Mouse (Mus musculus): Measurements from ENCODE around the gene Ficd. TPM values are rescaled to one million over a fixed set of nuclear protein-coding genes. Genes with fewer than 3 reads are reported as not detected.

Ficd gene
- polyA plus RNA-seq, 1 experiment from 2014 or later, result 2.0 TPM

DNA sequence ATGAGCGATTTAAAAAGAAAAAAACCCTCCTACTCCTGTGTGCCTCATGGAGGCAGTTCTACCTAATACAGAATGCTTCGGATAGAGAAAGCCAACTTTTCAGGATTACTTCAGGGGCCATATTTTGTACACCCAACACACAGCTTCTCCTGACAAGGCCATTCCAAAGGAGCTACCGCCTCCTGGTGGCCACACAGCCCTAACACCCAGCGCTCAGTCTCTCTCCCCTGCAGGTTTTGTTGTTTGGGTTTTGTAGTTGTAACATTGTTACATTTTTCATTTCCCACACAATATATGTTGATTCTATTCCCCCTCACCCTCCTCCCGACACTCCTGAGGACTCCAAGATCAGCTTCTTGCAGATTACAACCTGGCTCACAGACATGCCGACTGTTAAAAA lies 3.4 kb upstream of the Ficd start:
- H3K9me3 ChIP-seq (replicated peaks; ENCODE audit: control insufficient read depth, low read length), result no peaks in the 10 kb centered on the region
- H3K4me2 ChIP-seq (ENCODE audit: low read depth, low read length), result no peak overlapping the region
- H3K36me3 ChIP-seq (replicated peaks; ENCODE audit: control insufficient read depth, insufficient read depth, low read depth, low read length), result no peaks in the 10 kb centered on the region
- peak; percentile 71 for DNase-seq (ENCODE audit: low spot score)
- no peak overlapping the region for H3K9ac ChIP-seq (replicated peaks; ENCODE audit: low read length)
- no peak for ATAC-seq (replicated peaks; ENCODE audit: insufficient number of reproducible peaks, low FRiP score, low TSS enrichment, low read depth)
- 23% methylated on average over 6 of the region's 6 CpGs for WGBS
- no peak overlapping the region for H3K4me3 ChIP-seq (ENCODE audit: low read depth, low read length)
- H3K27me3 ChIP-seq (ENCODE audit: control insufficient read depth, insufficient read depth, low read length), result no peaks in the 10 kb centered on the region
- no peak overlapping the region for H3K27ac ChIP-seq (replicated peaks; ENCODE audit: low read depth, low read length)
- H3K4me1 ChIP-seq (ENCODE audit: control insufficient read depth, insufficient read depth, low read length), result peaks cover 2% of the 10 kb centered on the region; the same call in 1 of the 2 replicates

DNA sequence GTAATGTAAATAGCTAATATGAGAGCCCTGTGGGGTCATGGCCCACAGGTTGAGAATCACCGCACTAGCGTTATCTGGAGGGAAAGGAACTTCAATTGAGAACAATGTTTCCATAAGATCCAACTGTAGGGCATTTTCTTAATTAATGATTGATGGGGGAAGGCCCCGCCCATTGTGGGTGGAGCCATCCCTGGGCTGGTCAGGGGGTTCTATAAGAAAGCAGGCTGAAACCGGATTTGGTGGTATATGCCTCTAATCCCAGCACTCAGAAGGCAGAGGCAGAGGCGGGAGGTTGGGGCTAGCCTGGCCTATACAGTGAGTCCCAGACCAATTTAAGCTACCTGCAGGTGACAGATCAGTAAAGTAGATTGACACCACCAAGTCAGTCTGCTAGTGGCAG lies 1.2 kb upstream of the Ficd start:
- Histone ChIP-seq H3K36me3 (replicated peaks; ENCODE audit: control insufficient read depth, insufficient read depth, low read depth, low read length) (peaks cover 3% of the 10 kb centered on the region; the same call in 1 of the 2 replicates), H3K27ac (replicated peaks; ENCODE audit: low read depth, low read length) (no peak overlapping the region), H3K4me2 (ENCODE audit: low read depth, low read length) (no peak overlapping the region), H3K9me3 (replicated peaks; ENCODE audit: control insufficient read depth, low read length) (no peaks in the 10 kb centered on the region), H3K9ac (replicated peaks; ENCODE audit: low read length) (no peak overlapping the region), H3K4me1 (ENCODE audit: control insufficient read depth, insufficient read depth, low read length) (peaks cover 2% of the 10 kb centered on the region; the same call in 1 of the 2 replicates), H3K27me3 (ENCODE audit: control insufficient read depth, insufficient read depth, low read length) (no peaks in the 10 kb centered on the region), H3K4me3 (ENCODE audit: low read depth, low read length) (no peak overlapping the region)
- DNase-seq (ENCODE audit: low spot score), result no peak
- WGBS, result 66% methylated on average over 5 of the region's 5 CpGs
- no peak for ATAC-seq (replicated peaks; ENCODE audit: insufficient number of reproducible peaks, low FRiP score, low TSS enrichment, low read depth)

DNA sequence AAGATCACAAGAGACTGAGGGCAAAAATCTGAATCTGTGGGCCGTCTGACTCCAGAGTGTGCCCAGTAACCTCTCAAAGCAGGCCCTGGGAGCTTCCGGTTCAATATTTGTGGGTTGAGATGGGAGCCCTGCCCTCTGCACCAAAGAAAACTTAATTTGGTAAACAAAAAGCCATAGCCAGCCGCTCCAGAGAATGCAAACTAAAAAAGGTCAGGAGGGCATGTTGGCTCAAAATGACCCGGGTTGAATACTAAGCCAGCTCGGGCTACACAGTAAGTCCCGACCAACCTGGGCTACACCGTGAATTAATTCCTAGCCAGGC lies 619 bp upstream of the Ficd start:
- no peak for DNase-seq (ENCODE audit: low spot score)
- 31% methylated on average over 7 of the region's 7 CpGs for WGBS

DNA sequence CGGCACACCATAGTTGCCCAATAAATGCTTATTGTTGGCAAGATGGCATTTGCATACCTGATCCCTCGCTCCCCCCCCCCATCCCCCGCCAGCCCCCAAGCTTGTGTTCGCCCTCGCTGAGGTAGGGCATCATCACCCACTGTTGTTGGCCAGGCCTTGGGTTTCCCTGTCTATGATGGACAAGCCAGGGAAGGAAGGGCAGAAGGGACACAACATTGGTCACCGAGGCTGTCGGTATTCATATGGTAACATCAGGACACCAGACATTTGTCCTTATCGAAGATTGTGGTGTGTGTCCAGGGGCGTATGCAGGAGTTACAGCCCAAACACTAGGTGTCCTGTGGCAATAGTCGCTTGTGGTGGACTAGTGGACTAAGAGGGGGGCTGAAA lies 505 bp downstream of the Ficd start:
- H3K4me3 ChIP-seq (ENCODE audit: low read depth, low read length), result peak overlapping the region; percentile 65
- H3K27ac ChIP-seq (replicated peaks; ENCODE audit: low read depth, low read length), result peak overlapping the region; percentile 87
- H3K9ac ChIP-seq (replicated peaks; ENCODE audit: low read length), result peak overlapping the region; percentile 69
- no peak for ATAC-seq (replicated peaks; ENCODE audit: insufficient number of reproducible peaks, low FRiP score, low TSS enrichment, low read depth)
- no peak for DNase-seq (ENCODE audit: low spot score)
- H3K4me1 ChIP-seq (ENCODE audit: control insufficient read depth, insufficient read depth, low read length), result peaks cover 2% of the 10 kb centered on the region; the same call in 1 of the 2 replicates
- 4% methylated on average over 10 of the region's 10 CpGs for WGBS
- H3K36me3 ChIP-seq (replicated peaks; ENCODE audit: control insufficient read depth, insufficient read depth, low read depth, low read length), result peaks cover 3% of the 10 kb centered on the region; the same call in 1 of the 2 replicates
- no peaks in the 10 kb centered on the region for H3K27me3 ChIP-seq (ENCODE audit: control insufficient read depth, insufficient read depth, low read length)
- H3K9me3 ChIP-seq (replicated peaks; ENCODE audit: control insufficient read depth, low read length), result no peaks in the 10 kb centered on the region
- H3K4me2 ChIP-seq (ENCODE audit: low read depth, low read length), result peak overlapping the region; percentile 86

More for the DNA sequence above, 619 bp upstream of the Ficd start:
- Histone ChIP-seq H3K9ac (replicated peaks; ENCODE audit: low read length) (peak overlapping the region; percentile 62), H3K4me3 (ENCODE audit: low read depth, low read length) (peak overlapping the region; percentile 65), H3K9me3 (replicated peaks; ENCODE audit: control insufficient read depth, low read length) (no peaks in the 10 kb centered on the region), H3K36me3 (replicated peaks; ENCODE audit: control insufficient read depth, insufficient read depth, low read depth, low read length) (peaks cover 3% of the 10 kb centered on the region; the same call in 1 of the 2 replicates), H3K27me3 (ENCODE audit: control insufficient read depth, insufficient read depth, low read length) (no peaks in the 10 kb centered on the region), H3K27ac (replicated peaks; ENCODE audit: low read depth, low read length) (peak overlapping the region; percentile 87), H3K4me1 (ENCODE audit: control insufficient read depth, insufficient read depth, low read length) (peaks cover 2% of the 10 kb centered on the region; the same call in 1 of the 2 replicates), H3K4me2 (ENCODE audit: low read depth, low read length) (peak overlapping the region; percentile 57)
- no peak; the same call in 1 of the 2 replicates for ATAC-seq (replicated peaks; ENCODE audit: insufficient number of reproducible peaks, low FRiP score, low TSS enrichment, low read depth)

DNA sequence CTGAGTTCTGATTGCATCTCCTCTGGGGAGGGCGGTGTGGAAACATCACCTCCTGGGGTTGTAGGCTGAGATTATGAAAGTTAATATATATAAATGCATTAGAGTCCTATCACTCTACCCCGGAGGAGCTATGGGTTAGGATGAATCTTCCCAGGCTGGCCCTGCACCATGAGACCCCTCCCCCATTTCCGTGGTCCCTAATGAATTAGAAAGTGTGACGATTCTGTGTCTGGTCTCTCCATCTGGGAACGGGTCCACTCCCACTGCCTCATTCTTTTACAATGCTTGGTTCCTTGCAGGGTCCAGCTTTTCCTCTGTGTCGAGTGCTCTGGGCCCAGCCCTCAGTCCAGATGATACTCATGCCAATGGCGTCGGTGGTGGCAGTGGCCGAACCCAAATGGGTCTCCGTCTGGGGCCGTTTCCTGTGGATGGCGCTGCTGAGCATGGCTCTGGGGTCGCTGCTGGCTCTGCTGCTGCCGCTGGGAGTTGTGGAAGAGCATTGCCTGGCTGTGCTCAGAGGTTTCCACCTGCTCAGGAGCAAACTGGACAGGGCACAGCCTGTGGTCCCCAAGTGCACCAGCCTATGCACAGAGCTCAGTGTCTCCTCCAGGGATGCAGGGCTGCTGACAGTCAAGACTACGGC lies 1.0 kb downstream of the Ficd start:
- peak overlapping the region; percentile 86 for H3K4me2 ChIP-seq (ENCODE audit: low read depth, low read length)
- 42% methylated on average over 15 of the region's 15 CpGs for WGBS
- peaks cover 2% of the 10 kb centered on the region; the same call in 1 of the 2 replicates for H3K4me1 ChIP-seq (ENCODE audit: control insufficient read depth, insufficient read depth, low read length)
- no peak overlapping the region for H3K27ac ChIP-seq (replicated peaks; ENCODE audit: low read depth, low read length)
- ATAC-seq (replicated peaks; ENCODE audit: insufficient number of reproducible peaks, low FRiP score, low TSS enrichment, low read depth) (no peak), DNase-seq (ENCODE audit: low spot score) (no peak)
- H3K27me3 ChIP-seq (ENCODE audit: control insufficient read depth, insufficient read depth, low read length), result no peaks in the 10 kb centered on the region
- peak overlapping the region; percentile 69; the same call in 1 of the 2 replicates for H3K9ac ChIP-seq (replicated peaks; ENCODE audit: low read length)
- peaks cover 5% of the 10 kb centered on the region for H3K36me3 ChIP-seq (replicated peaks; ENCODE audit: control insufficient read depth, insufficient read depth, low read depth, low read length)
- no peaks in the 10 kb centered on the region for H3K9me3 ChIP-seq (replicated peaks; ENCODE audit: control insufficient read depth, low read length)
- H3K4me3 ChIP-seq (ENCODE audit: low read depth, low read length), result peak overlapping the region; percentile 65

DNA sequence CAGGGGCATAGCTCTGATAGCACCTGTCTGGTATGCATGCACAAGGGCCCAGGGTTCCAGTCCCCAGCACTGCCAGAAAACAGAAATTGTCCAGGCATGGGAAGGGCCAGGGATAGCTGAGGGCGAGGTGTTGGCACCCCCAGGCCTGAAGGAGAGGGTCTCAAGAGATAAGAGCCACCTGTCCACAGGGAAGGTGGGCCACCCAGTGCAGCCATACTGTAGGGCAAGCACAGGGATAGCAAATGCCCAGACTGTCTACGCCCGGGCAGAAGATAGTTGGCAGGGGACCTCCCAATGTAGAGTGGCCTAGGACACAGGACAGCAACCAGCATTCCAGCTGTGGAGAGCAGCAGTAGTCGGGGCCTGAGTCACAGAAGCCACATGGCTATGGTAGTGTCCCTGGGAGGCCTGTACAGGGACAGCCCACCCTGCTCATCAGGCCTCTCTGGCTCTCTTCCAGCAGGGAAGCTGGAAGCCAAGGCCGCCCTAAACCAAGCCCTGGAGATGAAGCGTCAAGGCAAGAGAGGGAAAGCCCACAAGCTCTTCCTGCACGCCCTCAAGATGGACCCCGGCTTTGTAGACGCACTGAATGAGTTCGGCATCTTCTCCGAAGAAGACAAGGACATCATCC lies 2.1 kb downstream of the Ficd start:
- H3K4me3 ChIP-seq (ENCODE audit: low read depth, low read length), result no peak overlapping the region
- H3K27ac ChIP-seq (replicated peaks; ENCODE audit: low read depth, low read length), result no peak overlapping the region
- DNase-seq (ENCODE audit: low spot score) (no peak), ATAC-seq (replicated peaks; ENCODE audit: insufficient number of reproducible peaks, low FRiP score, low TSS enrichment, low read depth) (no peak)
- H3K27me3 ChIP-seq (ENCODE audit: control insufficient read depth, insufficient read depth, low read length), result no peaks in the 10 kb centered on the region
- no peak overlapping the region for H3K9ac ChIP-seq (replicated peaks; ENCODE audit: low read length)
- no peak overlapping the region for H3K4me2 ChIP-seq (ENCODE audit: low read depth, low read length)
- 92% methylated on average over 11 of the region's 11 CpGs for WGBS
- peaks cover 2% of the 10 kb centered on the region; the same call in 1 of the 2 replicates for H3K4me1 ChIP-seq (ENCODE audit: control insufficient read depth, insufficient read depth, low read length)
- no peaks in the 10 kb centered on the region for H3K9me3 ChIP-seq (replicated peaks; ENCODE audit: control insufficient read depth, low read length)
- peaks cover 10% of the 10 kb centered on the region for H3K36me3 ChIP-seq (replicated peaks; ENCODE audit: control insufficient read depth, insufficient read depth, low read depth, low read length)

DNA sequence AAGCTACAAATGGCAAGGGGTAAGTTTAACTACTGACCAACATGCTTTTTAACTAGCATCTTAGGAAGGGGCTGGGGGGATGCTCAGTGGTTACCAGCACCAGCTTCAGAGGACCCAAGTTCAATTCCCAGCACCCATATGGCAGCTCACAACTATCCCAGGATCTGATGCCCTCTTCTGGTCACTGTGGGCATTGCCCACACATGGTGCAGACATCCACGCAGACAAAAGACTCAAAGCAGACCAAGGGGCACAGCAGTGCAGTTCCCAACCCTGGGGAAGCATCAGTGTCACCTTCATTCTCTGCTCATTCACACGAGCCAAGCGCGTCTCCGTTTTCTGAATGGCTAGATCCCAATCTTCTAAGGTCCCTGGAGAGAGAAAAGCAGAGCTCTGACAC lies 12.0 kb downstream of the Ficd start:
- ATAC-seq (replicated peaks; ENCODE audit: insufficient number of reproducible peaks, low FRiP score, low TSS enrichment, low read depth), result no peak
- WGBS, result 95% methylated on average over 5 of the region's 5 CpGs

More for the DNA sequence above, 12.0 kb downstream of the Ficd start:
- Histone ChIP-seq H3K27me3 (ENCODE audit: control insufficient read depth, insufficient read depth, low read length) (no peaks in the 10 kb centered on the region), H3K4me2 (ENCODE audit: low read depth, low read length) (no peak overlapping the region), H3K4me3 (ENCODE audit: low read depth, low read length) (no peak overlapping the region), H3K36me3 (replicated peaks; ENCODE audit: control insufficient read depth, insufficient read depth, low read depth, low read length) (peaks cover 63% of the 10 kb centered on the region), H3K4me1 (ENCODE audit: control insufficient read depth, insufficient read depth, low read length) (no peaks in the 10 kb centered on the region), H3K9me3 (replicated peaks; ENCODE audit: control insufficient read depth, low read length) (no peaks in the 10 kb centered on the region), H3K9ac (replicated peaks; ENCODE audit: low read length) (no peak overlapping the region), H3K27ac (replicated peaks; ENCODE audit: low read depth, low read length) (no peak overlapping the region)
- no peak for DNase-seq (ENCODE audit: low spot score)
